Mouse (Mus musculus): ENCODE data around the gene Ptgfrn.

Gene Ptgfrn

DNA sequence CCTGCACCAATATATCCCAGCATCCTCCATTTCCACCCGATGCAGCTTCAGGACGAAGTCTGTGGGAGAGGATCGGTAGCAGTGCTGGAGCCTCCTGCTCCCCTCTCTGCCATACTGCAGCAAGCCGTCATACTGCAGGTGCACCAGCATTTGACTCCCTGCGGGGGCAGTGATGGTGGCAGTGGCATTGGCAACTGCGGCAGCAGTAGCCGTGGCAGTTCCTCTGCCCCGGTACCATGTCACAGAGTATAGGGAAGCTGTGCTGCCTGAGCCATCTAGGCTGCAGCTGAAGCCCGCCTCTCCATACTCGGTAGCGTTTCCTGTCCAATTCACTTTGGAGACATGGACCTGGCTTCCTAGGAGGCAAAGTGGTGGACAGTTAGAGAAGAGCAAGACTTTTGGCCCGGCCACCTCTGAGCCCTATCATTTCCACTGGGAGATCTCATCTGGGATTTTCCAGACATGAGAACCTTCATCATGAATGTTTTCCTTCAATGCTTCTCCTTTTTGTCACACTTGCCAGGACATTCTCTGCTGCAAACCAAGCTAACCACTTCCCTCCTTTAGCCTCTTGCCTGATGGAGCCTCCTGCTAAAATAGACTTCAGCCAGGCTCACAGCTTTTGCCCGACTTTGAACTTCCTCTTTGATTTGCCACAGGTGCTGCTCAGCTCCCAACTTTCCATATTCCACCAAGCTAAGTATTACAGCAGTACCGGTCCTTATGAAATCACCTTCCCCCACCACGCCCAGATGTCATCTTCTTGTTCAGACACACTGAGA, 106.3 kb downstream of the Ptgfrn start:
- no peak for DNase-seq (ENCODE audit: low spot score)

DNA sequence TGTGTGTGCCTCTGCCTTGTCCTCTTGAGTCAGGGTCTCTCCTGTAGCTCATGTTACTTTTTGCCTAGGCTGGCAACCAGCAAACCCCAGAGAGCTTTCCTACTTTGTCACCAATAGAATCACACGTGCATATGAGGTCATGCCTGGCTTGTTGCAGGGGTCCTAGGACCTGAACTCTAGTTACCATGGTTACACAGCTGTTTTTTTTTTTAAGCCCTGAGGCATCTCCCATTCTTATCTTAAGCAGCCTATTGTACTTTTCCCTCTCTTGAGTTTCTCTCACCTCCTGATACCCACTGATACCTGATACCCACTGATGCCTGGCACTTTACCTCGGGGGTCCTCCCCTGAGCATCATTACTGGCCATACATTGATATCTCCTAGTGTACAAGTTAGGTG, 110.3 kb downstream of the Ptgfrn start:
- DNase-seq (ENCODE audit: low spot score), result no peak

DNA sequence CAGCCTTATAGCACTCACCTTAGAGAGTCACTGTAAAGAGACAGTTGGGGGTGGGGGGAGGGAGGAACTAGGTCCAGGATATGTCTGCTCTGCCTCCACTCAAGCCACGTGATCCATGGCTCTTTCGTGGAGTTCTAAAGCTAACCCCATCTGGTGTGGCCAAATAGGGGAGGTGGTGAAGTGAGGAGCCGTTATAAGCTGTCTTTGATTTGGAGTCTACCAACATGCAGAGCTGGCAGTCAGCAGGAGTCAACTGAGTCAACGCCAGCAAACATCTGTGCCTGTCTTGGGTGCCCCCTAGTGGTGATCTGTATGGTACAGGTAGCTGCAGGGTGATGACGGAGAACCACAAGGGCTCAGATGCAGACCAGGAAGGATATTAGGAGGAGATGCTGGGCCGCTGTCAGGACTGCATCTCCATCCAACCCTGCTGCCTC, 111.2 kb downstream of the Ptgfrn start:
- DNase-seq (ENCODE audit: low spot score), result peak; percentile 44

DNA sequence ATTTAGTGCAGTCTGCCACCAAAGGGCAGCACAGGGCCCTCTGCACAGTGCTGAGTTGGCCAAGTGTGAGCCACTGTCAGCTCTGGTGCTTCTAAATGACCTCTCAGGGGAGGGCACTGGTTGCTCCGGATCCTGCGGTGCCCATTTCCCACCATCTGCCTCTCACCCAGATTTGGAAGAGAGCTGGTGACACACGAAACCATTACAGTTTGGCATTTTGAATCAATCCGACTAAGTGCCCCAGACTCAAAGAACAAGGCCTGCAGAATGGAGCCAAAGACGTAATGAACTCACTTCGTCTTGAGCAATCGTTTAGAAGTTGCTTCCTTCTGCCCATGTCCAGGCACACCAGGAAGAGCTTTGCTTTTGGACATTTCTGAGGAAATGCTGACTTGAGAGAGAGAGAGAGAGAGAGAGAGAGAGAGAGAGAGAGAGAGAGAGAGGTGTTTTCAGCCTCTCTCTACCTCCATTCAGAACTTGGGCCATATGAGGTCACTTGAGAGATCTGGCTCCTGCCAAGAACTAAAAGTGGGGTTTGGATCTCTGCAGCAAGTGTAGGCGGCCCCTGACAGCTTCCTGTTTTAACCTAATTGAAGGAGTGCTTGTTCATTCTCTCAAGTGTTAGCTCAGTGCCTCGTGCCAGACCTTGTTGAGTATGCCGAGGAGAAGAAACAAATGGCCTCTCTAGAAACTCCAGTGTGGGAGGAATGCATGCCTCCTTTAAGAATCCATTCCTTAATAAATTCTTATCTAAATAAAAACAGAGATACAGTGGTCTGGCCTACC, 112.1 kb downstream of the Ptgfrn start:
- DNase-seq (ENCODE audit: low spot score), result no peak

DNA sequence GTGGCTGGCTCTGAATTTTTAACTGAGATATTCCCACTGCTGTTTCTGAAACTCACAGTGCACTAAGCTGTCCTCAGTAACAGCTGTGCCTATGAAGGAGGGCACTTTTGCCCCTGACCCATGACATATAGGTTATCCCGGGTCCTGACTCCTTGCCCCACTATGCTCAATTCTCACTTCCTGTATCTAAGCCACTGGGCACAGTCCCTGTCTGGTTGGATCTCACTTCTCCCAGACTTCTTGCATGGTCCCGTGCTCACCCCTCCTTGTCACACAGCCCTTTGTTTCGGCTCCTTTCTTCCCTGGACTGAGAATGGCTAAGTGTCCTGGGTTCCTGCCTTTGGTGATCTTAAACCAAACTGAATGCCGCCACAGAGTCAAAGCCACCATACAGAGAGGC, 115.8 kb downstream of the Ptgfrn start:
- DNase-seq (ENCODE audit: low spot score), result no peak

DNA sequence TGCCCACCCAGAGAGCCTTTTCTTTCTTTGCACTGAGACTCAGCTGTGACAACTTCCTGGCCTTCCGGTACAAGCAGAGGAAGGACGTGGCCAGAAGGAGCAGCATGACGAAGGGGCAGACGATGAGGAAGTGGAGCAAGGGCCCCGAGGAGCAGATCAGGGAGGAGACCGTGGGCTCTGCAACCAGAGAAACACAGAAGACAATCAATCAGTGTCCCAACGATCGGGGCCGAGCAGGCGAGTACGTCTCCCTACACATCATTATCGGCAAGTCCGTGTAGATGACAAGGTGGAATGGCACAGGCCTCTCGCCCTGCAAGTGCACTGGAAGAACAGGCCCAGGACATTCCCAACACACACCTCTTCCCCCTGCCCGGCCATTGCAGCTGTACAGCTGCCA, 116.4 kb downstream of the Ptgfrn start:
- no peak for DNase-seq (ENCODE audit: low spot score)

DNA sequence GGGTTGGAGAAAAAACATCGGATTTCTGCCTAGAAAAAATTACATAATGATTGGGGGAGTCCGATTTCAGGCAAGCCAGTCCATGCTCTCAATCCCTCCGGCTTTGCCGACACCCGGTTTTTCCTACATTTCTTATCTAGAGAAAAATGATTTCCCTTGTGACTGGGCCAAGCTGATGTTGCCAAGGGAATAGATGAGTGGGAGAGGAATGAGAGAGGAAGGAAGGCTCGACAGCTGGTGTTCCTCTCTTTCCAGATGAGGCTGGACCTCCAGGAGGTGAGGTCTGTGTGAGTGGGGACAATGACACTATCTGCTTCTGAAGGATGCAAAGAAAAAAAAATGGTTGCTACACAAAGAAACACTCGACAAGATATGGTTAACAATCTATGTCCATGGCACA, 116.9 kb downstream of the Ptgfrn start:
- DNase-seq (ENCODE audit: low spot score), result no peak

All from testis, postnatal 14 days (tissue).